21 mouse cellular contexts compared by ENCODE assay signal in genomic region chr4:63342491-63342890, GRCm38 (mm10). TPM values are rescaled to one million over a fixed set of nuclear protein-coding genes. Genes with fewer than 3 reads are reported as not detected.
DNase-seq lines count a peak whose midpoint lies in the region; ATAC-seq and TF ChIP-seq lines count a peak whose summit lies in the region.
"Had no signal": no experiment of that assay in that cellular context is flagged by ENCODE, and none has a peak within 500 bp of the region (broad histone marks: within the 10 kb centered on the region; RNA-seq: fewer than 3 reads in every experiment).

No protein-coding gene starts in this region.

- TF ChIP-seq EP300 in stomach, postnatal 0 days (optimal IDR thresholded peaks at IDR 0.05), result no peak

- 0 out of 2 replicates have a peak, but pooled peaks have one; percentile 37 for ATAC-seq in hindbrain, embryonic 14.5 days (ENCODE audit: low FRiP score)
- ATAC-seq in hindbrain, embryonic 16.5 days, result no peak
- ATAC-seq in stomach, postnatal 0 days (ENCODE audit: low FRiP score, low TSS enrichment), result peak; percentile 50; the same call in 1 of the 2 replicates
- ATAC-seq: forebrain, embryonic 15.5 days; intestine, postnatal 0 days; Patski had no signal

- no peak for DNase-seq in hindbrain, embryonic 14.5 days (ENCODE audit: low spot score)
- DNase-seq in ES-CJ7 (ENCODE audit: low read depth, low spot score), result peak; percentile 43
- peak; percentile 81 for DNase-seq in ZHBTc4 (ENCODE audit: low read depth, low spot score)
- DNase-seq in stomach, postnatal 0 days (ENCODE audit: low spot score), result no peak
- DNase-seq in embryo, embryonic 11 days, result no peak
- no peak for DNase-seq in layer of hippocampus, adult 9-11 months
- DNase-seq: adrenal gland, adult 8-10 months; adrenal gland, postnatal 36 days; cerebellum, adult 2 months; cerebellum, postnatal 10 days; gastrocnemius, postnatal 36 days; heart, adult 18-20 months; heart, postnatal 14 days had no signal

- no peaks in the 10 kb centered on the region for H3K9me3 ChIP-seq in hindbrain, embryonic 14.5 days (ENCODE audit: control insufficient read depth, low read length)
- H3K9me3 ChIP-seq in hindbrain, embryonic 16.5 days (ENCODE audit: control insufficient read depth, low read length), result no peaks in the 10 kb centered on the region
- no peaks in the 10 kb centered on the region for H3K9me3 ChIP-seq in stomach, postnatal 0 days (ENCODE audit: control insufficient read depth, low read length)
- H3K9me3 ChIP-seq: embryonic facial prominence, embryonic 12.5 days; forebrain, embryonic 15.5 days; heart, embryonic 15.5 days; hindbrain, embryonic 13.5 days had no signal

- 83% methylated on average over 4 of the region's 4 CpGs for WGBS in hindbrain, embryonic 14.5 days
- 73% methylated on average over 4 of the region's 4 CpGs for WGBS in hindbrain, embryonic 16.5 days
- WGBS in stomach, postnatal 0 days, result 57% methylated on average over 4 of the region's 4 CpGs

- no peaks in the 10 kb centered on the region for H3K4me1 ChIP-seq in hindbrain, embryonic 14.5 days (replicated peaks; ENCODE audit: control insufficient read depth, insufficient read depth, low read length)
- no peaks in the 10 kb centered on the region for H3K4me1 ChIP-seq in hindbrain, embryonic 16.5 days (ENCODE audit: control insufficient read depth, insufficient read depth, low read depth, low read length)
- H3K4me1 ChIP-seq in stomach, postnatal 0 days (replicated peaks; ENCODE audit: control insufficient read depth, insufficient read depth), result no peaks in the 10 kb centered on the region
- H3K4me1 ChIP-seq: embryonic facial prominence, embryonic 12.5 days; forebrain, embryonic 15.5 days; heart, embryonic 15.5 days; hindbrain, embryonic 13.5 days had no signal

- no peaks in the 10 kb centered on the region for H3K27me3 ChIP-seq in hindbrain, embryonic 14.5 days (ENCODE audit: control insufficient read depth, insufficient read depth, low read length)
- no peaks in the 10 kb centered on the region for H3K27me3 ChIP-seq in hindbrain, embryonic 16.5 days (replicated peaks; ENCODE audit: control insufficient read depth, insufficient read depth, low read length)
- no peaks in the 10 kb centered on the region for H3K27me3 ChIP-seq in stomach, postnatal 0 days (ENCODE audit: control insufficient read depth, insufficient read depth, low read length)
- H3K27me3 ChIP-seq: embryonic facial prominence, embryonic 12.5 days; forebrain, embryonic 15.5 days; heart, embryonic 15.5 days; hindbrain, embryonic 13.5 days; Patski had no signal

- no peak overlapping the region for H3K9ac ChIP-seq in hindbrain, embryonic 14.5 days
- no peak overlapping the region for H3K9ac ChIP-seq in hindbrain, embryonic 16.5 days (ENCODE audit: low read depth, low read length)
- H3K9ac ChIP-seq in stomach, postnatal 0 days (ENCODE audit: low read length), result no peak overlapping the region
- H3K9ac ChIP-seq: embryonic facial prominence, embryonic 12.5 days; forebrain, embryonic 15.5 days; heart, embryonic 15.5 days; hindbrain, embryonic 13.5 days had no signal

- no peaks in the 10 kb centered on the region for H3K36me3 ChIP-seq in hindbrain, embryonic 14.5 days (replicated peaks; ENCODE audit: control insufficient read depth, insufficient read depth)
- H3K36me3 ChIP-seq in hindbrain, embryonic 16.5 days (ENCODE audit: control insufficient read depth, insufficient read depth, low read length), result no peaks in the 10 kb centered on the region
- no peaks in the 10 kb centered on the region for H3K36me3 ChIP-seq in stomach, postnatal 0 days (ENCODE audit: control insufficient read depth, insufficient read depth, low read length)
- H3K36me3 ChIP-seq: embryonic facial prominence, embryonic 12.5 days; forebrain, embryonic 15.5 days; heart, embryonic 15.5 days; hindbrain, embryonic 13.5 days had no signal

- no peak for TF ChIP-seq CTCF in stomach, postnatal 0 days (IDR thresholded peaks at IDR 0.05; ENCODE audit: low read depth)

- H3K4me3 ChIP-seq in hindbrain, embryonic 14.5 days (replicated peaks; ENCODE audit: low read length), result no peak overlapping the region
- no peak overlapping the region for H3K4me3 ChIP-seq in hindbrain, embryonic 16.5 days (ENCODE audit: low read length)
- no peak overlapping the region for H3K4me3 ChIP-seq in stomach, postnatal 0 days (ENCODE audit: low read depth, low read length)
- H3K4me3 ChIP-seq: embryonic facial prominence, embryonic 12.5 days; forebrain, embryonic 15.5 days; heart, embryonic 15.5 days; hindbrain, embryonic 13.5 days had no signal

- H3K27ac ChIP-seq in hindbrain, embryonic 14.5 days, result no peak overlapping the region
- H3K27ac ChIP-seq in hindbrain, embryonic 16.5 days (ENCODE audit: low read depth, low read length), result no peak overlapping the region
- H3K27ac ChIP-seq in stomach, postnatal 0 days (replicated peaks), result no peak overlapping the region
- H3K27ac ChIP-seq: embryonic facial prominence, embryonic 12.5 days; forebrain, embryonic 15.5 days; heart, embryonic 15.5 days; hindbrain, embryonic 13.5 days had no signal

- no peak overlapping the region for H3K4me2 ChIP-seq in hindbrain, embryonic 14.5 days (replicated peaks)
- H3K4me2 ChIP-seq in hindbrain, embryonic 16.5 days (ENCODE audit: low read length), result no peak overlapping the region
- H3K4me2 ChIP-seq in stomach, postnatal 0 days (replicated peaks; ENCODE audit: low read depth), result no peak overlapping the region
- H3K4me2 ChIP-seq: embryonic facial prominence, embryonic 12.5 days; forebrain, embryonic 15.5 days; heart, embryonic 11.5 days; heart, embryonic 15.5 days; hindbrain, embryonic 13.5 days had no signal

RNA-seq across cellular contexts. Expression of gene Orm1, which starts 1.9 kb away (rescaled TPM):
- polyA plus RNA-seq in hindbrain, embryonic 14.5 days (2014; fragmentation: Nextera tagmentation; extraction: Ambion mirVana), result not detected in 2 replicates
- polyA plus RNA-seq in hindbrain, embryonic 16.5 days (2015; fragmentation: Nextera tagmentation; extraction: Ambion mirVana), result not detected in 2 replicates
- polyA plus RNA-seq in stomach, postnatal 0 days (2015; fragmentation: Nextera tagmentation; extraction: Ambion mirVana), result 16.3 and 17.4 TPM in 2 replicates
- polyA plus RNA-seq: cerebellum, adult 2 months; embryonic facial prominence, embryonic 12.5 days; forebrain, embryonic 15.5 days; heart, embryonic 11.5 days; heart, embryonic 15.5 days; hindbrain, embryonic 13.5 days; intestine, postnatal 0 days had no signal

RNA-seq across cellular contexts. Expression of gene Orm3, which starts 13.5 kb away (rescaled TPM):
- polyA plus RNA-seq in hindbrain, embryonic 14.5 days (2014; fragmentation: Nextera tagmentation; extraction: Ambion mirVana), result not detected in 2 replicates
- polyA plus RNA-seq in hindbrain, embryonic 16.5 days (2015; fragmentation: Nextera tagmentation; extraction: Ambion mirVana), result not detected in 2 replicates
- not detected in 2 replicates for polyA plus RNA-seq in stomach, postnatal 0 days (2015; fragmentation: Nextera tagmentation; extraction: Ambion mirVana)
- polyA plus RNA-seq: cerebellum, adult 2 months; embryonic facial prominence, embryonic 12.5 days; forebrain, embryonic 15.5 days; heart, embryonic 11.5 days; heart, embryonic 15.5 days; hindbrain, embryonic 13.5 days; intestine, postnatal 0 days had no signal

RNA-seq across cellular contexts. Expression of gene Orm2, which starts 19.8 kb away (rescaled TPM):
- not detected in 2 replicates for polyA plus RNA-seq in hindbrain, embryonic 14.5 days (2014; fragmentation: Nextera tagmentation; extraction: Ambion mirVana)
- polyA plus RNA-seq in hindbrain, embryonic 16.5 days (2015; fragmentation: Nextera tagmentation; extraction: Ambion mirVana), result not detected in 2 replicates
- polyA plus RNA-seq in stomach, postnatal 0 days (2015; fragmentation: Nextera tagmentation; extraction: Ambion mirVana), result not detected in 2 replicates
- polyA plus RNA-seq: cerebellum, adult 2 months; embryonic facial prominence, embryonic 12.5 days; forebrain, embryonic 15.5 days; heart, embryonic 11.5 days; heart, embryonic 15.5 days; hindbrain, embryonic 13.5 days; intestine, postnatal 0 days had no signal

Comparison
In these comparisons a context has a peak if more than half of its experiments do, and no peak if none do; other contexts are left out.
1. DNase-seq: peak in ES-CJ7 (single experiment) and ZHBTc4 (single experiment); none in hindbrain, embryonic 14.5 days (single experiment), stomach, postnatal 0 days (single experiment), embryo, embryonic 11 days (single experiment) and layer of hippocampus, adult 9-11 months (single experiment).
2. RNA of gene Orm1, which starts 1.9 kb away (polyA plus RNA-seq): 16.3 to 17.4 TPM in stomach, postnatal 0 days; not detected in hindbrain, embryonic 16.5 days and not detected in hindbrain, embryonic 14.5 days; every median in the first group is over 10 times any median in the second.